Mouse (Mus musculus): ENCODE results near the gene Wsb2.

DNA sequence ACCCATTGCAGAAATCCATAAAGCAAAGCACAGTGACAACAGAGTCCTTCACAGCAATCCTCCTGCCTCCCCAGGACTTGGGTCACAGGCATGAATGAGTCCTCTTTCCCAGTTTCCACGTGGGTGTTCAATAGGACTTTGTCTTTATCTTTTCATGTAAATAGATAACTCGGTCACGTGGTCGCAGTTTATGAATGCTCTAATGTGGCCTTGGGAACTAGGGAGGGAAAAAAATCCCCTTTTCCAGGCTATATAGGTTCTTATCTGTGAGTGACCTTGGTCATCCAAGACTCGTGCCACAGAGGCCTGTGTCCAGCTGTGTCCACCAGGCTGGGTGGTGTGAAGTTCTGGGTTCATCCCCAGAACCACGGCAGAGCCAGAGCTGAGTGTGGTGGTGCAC is 30.7 kb upstream of the Wsb2 start:
- TF ChIP-seq CTCF (IDR thresholded peaks at IDR 0.05; ENCODE audit: borderline replicate concordance, control insufficient read depth, extremely low read depth, insufficient read depth, low read length, poor library complexity) (no peak), POLR2A (IDR thresholded peaks at IDR 0.05; ENCODE audit: control insufficient read depth, extremely low read depth, insufficient read depth, low read length, poor library complexity) (no peak)

All from thymus, adult 2 months (tissue).